9 mouse cellular contexts compared by ENCODE assay signal in the genomic region with DNA sequence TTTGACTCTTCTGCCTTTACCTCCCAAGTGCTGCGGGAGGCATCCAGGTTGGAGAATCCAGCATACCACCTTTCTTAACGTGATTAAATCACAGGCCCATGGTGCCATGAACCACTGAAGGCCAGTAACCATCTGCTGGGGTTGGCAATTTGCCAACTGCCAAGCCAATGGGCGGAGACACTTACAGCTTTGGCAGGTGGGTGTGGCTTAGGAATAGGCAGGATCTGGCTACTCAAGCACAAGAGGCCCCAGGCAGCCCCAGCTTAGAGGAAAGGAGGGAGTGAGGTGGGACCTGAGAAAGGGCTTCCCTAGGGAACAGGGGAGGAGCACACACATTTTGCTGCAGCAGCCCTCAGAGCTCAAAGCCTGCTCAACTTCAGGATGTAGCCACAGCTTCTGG. TPM values are rescaled to one million over a fixed set of nuclear protein-coding genes. Genes with fewer than 3 reads are reported as not detected.
DNase-seq lines count a peak whose midpoint lies in the region; ATAC-seq and TF ChIP-seq lines count a peak whose summit lies in the region.
"Had no signal": no experiment of that assay in that cellular context is flagged by ENCODE, and none has a peak within 500 bp of the region (broad histone marks: within the 10 kb centered on the region; RNA-seq: fewer than 3 reads in every experiment).

No protein-coding gene starts in this region.

- intact Hi-C loops in gastrocnemius, adult 2 months (cut with DNase I) = no loop called here

- H3K9ac ChIP-seq in intestine, postnatal 0 days (ENCODE audit: low read depth, low read length) = peak overlapping the region; percentile 17; the same call in 1 of the 2 replicates
- H3K9ac ChIP-seq in midbrain, embryonic 15.5 days = no peak overlapping the region

- WGBS in intestine, postnatal 0 days = 27% methylated on average over 3 of the region's 3 CpGs
- 40% methylated on average over 3 of the region's 3 CpGs for WGBS in midbrain, embryonic 15.5 days

- H3K4me2 ChIP-seq in intestine, postnatal 0 days (replicated peaks; ENCODE audit: low read depth) = peak overlapping the region; percentile 52
- no peak overlapping the region for H3K4me2 ChIP-seq in midbrain, embryonic 15.5 days

- peak; percentile 29 for ATAC-seq in intestine, postnatal 0 days
- no peak for ATAC-seq in midbrain, embryonic 15.5 days (replicated peaks)
- ATAC-seq in frontal cortex, adult (ENCODE audit: low TSS enrichment) = no peak

- H3K4me1 ChIP-seq in intestine, postnatal 0 days (replicated peaks; ENCODE audit: control insufficient read depth, insufficient read depth, low read length) = peaks cover 9% of the 10 kb centered on the region; the same call in 1 of the 2 replicates
- H3K4me1 ChIP-seq in midbrain, embryonic 15.5 days = peaks cover 31% of the 10 kb centered on the region

- no peak overlapping the region for H3K27ac ChIP-seq in gastrocnemius, adult 2 months
- peak overlapping the region; percentile 76 for H3K27ac ChIP-seq in intestine, postnatal 0 days (ENCODE audit: low read depth, low read length)
- H3K27ac ChIP-seq in midbrain, embryonic 15.5 days = peak overlapping the region; percentile 46; the same call in 1 of the 2 replicates
- H3K27ac ChIP-seq: macrophage had no signal

- peak; percentile 34 for DNase-seq in gastrocnemius, postnatal 10 days
- no peak for DNase-seq in gastrocnemius, adult 2 months
- peak; percentile 51 for DNase-seq in ES-CJ7 (ENCODE audit: low read depth, low spot score)
- DNase-seq in cerebellum, postnatal 10 days = peak; percentile 95
- DNase-seq in B cell, adult 2 months = no peak

- peaks cover 74% of the 10 kb centered on the region for H3K36me3 ChIP-seq in intestine, postnatal 0 days (ENCODE audit: control insufficient read depth, insufficient read depth)
- H3K36me3 ChIP-seq in midbrain, embryonic 15.5 days (replicated peaks) = peaks cover 75% of the 10 kb centered on the region

- H3K4me3 ChIP-seq in gastrocnemius, adult 2 months = no peak overlapping the region
- H3K4me3 ChIP-seq in intestine, postnatal 0 days (ENCODE audit: low read depth, low read length) = no peak overlapping the region; the same call in 1 of the 2 replicates
- H3K4me3 ChIP-seq in midbrain, embryonic 15.5 days = no peak overlapping the region

- TF ChIP-seq CTCF in gastrocnemius, adult 2 months (IDR thresholded peaks at IDR 0.05) = no peak
- no peak for TF ChIP-seq CTCF in intestine, postnatal 0 days (IDR thresholded peaks at IDR 0.05; ENCODE audit: low read depth)

- no peaks in the 10 kb centered on the region for H3K27me3 ChIP-seq in intestine, postnatal 0 days (replicated peaks; ENCODE audit: control insufficient read depth, insufficient read depth, low read length)
- H3K27me3 ChIP-seq in midbrain, embryonic 15.5 days (replicated peaks) = no peaks in the 10 kb centered on the region

- no peaks in the 10 kb centered on the region for H3K9me3 ChIP-seq in intestine, postnatal 0 days (ENCODE audit: control insufficient read depth)
- no peaks in the 10 kb centered on the region for H3K9me3 ChIP-seq in midbrain, embryonic 15.5 days

RNA-seq across cellular contexts. Expression of a gene that starts 11.7 kb away (rescaled TPM):
- 100 to 1,000 TPM; 725 to 806 TPM for total RNA-seq in gastrocnemius, postnatal 10 days (2021)
- total RNA-seq in gastrocnemius, adult 2 months (2021) = 1,000 to 10,000 TPM in 1 of 2 experiments, 100 to 1,000 TPM in 1; 776 to 1,068 TPM
- 1,032 and 1,082 TPM in 2 replicates for polyA plus RNA-seq in intestine, postnatal 0 days (2015; fragmentation: Nextera tagmentation; extraction: Ambion mirVana)
- polyA plus RNA-seq in midbrain, embryonic 15.5 days (2015; fragmentation: Nextera tagmentation; extraction: Ambion mirVana) = 581 and 629 TPM in 2 replicates

RNA-seq across cellular contexts. Expression of a gene that starts 15.1 kb away (rescaled TPM):
- total RNA-seq in gastrocnemius, postnatal 10 days (2021) = 10 to 100 TPM; 33.0 to 43.2 TPM
- 10 to 100 TPM; 11.1 to 12.0 TPM for total RNA-seq in gastrocnemius, adult 2 months (2021)
- 34.1 and 34.5 TPM in 2 replicates for polyA plus RNA-seq in intestine, postnatal 0 days (2015; fragmentation: Nextera tagmentation; extraction: Ambion mirVana)
- 44.9 and 55.8 TPM in 2 replicates for polyA plus RNA-seq in midbrain, embryonic 15.5 days (2015; fragmentation: Nextera tagmentation; extraction: Ambion mirVana)

RNA-seq across cellular contexts. Expression of a gene that starts 19.0 kb away (rescaled TPM):
- total RNA-seq in gastrocnemius, postnatal 10 days (2021) = 100 to 1,000 TPM; 107 to 120 TPM
- total RNA-seq in gastrocnemius, adult 2 months (2021) = 100 to 1,000 TPM; 105 to 116 TPM
- polyA plus RNA-seq in intestine, postnatal 0 days (2015; fragmentation: Nextera tagmentation; extraction: Ambion mirVana) = 48.0 and 51.0 TPM in 2 replicates
- 227 and 250 TPM in 2 replicates for polyA plus RNA-seq in midbrain, embryonic 15.5 days (2015; fragmentation: Nextera tagmentation; extraction: Ambion mirVana)

RNA-seq across cellular contexts. Expression of a gene that starts 30.9 kb away (rescaled TPM):
- 10 to 100 TPM in 1 of 2 experiments, 1 to 10 TPM in 1; 8.9 to 12.2 TPM for total RNA-seq in gastrocnemius, postnatal 10 days (2021)
- 1 to 10 TPM; 4.7 to 5.1 TPM for total RNA-seq in gastrocnemius, adult 2 months (2021)
- polyA plus RNA-seq in intestine, postnatal 0 days (2015; fragmentation: Nextera tagmentation; extraction: Ambion mirVana) = 3.2 and 4.2 TPM in 2 replicates
- polyA plus RNA-seq in midbrain, embryonic 15.5 days (2015; fragmentation: Nextera tagmentation; extraction: Ambion mirVana) = 18.3 and 18.8 TPM in 2 replicates

Comparison
In these comparisons a context has a peak if more than half of its experiments do, and no peak if none do; other contexts are left out.
1. DNase-seq: peak in gastrocnemius, postnatal 10 days (single experiment), ES-CJ7 (single experiment) and cerebellum, postnatal 10 days (2 of 2); none in gastrocnemius, adult 2 months (single experiment) and B cell, adult 2 months (0 of 2).